Mouse (Mus musculus): ENCODE results near the gene Capn15.
A peak's percentile ranks its signal among the peaks of the same experiment; 100 is the strongest.

Capn15 gene

DNA sequence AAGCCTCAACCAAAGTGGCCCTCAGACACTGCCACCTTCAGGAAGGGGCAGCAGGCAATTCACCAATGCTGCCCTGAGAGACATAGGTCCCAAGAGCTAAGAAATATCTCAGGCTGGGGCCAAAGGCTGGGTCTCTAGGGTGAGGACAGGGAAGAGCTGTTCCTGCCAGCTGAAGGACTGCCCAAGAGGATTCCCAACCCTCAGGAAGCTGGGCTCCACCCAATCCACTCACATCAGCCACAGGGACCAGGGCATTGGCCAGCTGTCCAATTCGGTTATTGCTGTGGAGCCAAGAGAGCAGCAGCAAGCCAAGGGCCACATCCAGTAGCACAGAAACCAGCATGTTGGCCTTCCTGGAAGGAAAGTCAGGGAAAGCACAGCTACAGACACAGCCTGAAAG, 51.1 kb downstream of the Capn15 start:
- TF ChIP-seq GATA4 (IDR thresholded peaks at IDR 0.05; ENCODE audit: insufficient replicate concordance, low read length) = no peak

GRCm38 (mm10) chr17:25925348-25925747, 60.2 kb downstream of the Capn15 start:
- no peak for TF ChIP-seq GATA4 (IDR thresholded peaks at IDR 0.05; ENCODE audit: insufficient replicate concordance, low read length)

DNA sequence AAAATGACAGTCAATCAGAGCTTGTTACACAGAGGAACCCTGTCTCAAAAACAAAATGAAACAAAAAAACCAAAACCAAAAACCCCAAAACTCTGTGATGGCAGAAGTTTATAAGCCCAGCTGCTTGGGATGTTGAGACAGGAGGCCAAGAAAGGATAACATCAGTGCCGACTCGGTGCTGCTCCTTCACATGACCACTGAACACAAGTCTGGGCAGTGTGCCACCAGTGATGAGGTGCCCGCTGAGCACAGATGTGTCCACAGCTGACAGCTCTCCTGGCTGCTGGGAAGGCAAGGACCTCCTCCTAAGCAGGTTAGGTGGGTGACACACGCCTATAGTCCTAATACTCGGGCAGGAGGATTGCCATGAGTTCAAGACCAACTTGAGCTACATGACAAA, 63.5 kb downstream of the Capn15 start:
- TF ChIP-seq GATA4 (IDR thresholded peaks at IDR 0.05; ENCODE audit: insufficient replicate concordance, low read length) = no peak

GRCm38 (mm10) chr17:25919786-25920642, 65.6 kb downstream of the Capn15 start:
- TF ChIP-seq GATA4 (IDR thresholded peaks at IDR 0.05; ENCODE audit: insufficient replicate concordance, low read length) = peak; percentile 97

DNA sequence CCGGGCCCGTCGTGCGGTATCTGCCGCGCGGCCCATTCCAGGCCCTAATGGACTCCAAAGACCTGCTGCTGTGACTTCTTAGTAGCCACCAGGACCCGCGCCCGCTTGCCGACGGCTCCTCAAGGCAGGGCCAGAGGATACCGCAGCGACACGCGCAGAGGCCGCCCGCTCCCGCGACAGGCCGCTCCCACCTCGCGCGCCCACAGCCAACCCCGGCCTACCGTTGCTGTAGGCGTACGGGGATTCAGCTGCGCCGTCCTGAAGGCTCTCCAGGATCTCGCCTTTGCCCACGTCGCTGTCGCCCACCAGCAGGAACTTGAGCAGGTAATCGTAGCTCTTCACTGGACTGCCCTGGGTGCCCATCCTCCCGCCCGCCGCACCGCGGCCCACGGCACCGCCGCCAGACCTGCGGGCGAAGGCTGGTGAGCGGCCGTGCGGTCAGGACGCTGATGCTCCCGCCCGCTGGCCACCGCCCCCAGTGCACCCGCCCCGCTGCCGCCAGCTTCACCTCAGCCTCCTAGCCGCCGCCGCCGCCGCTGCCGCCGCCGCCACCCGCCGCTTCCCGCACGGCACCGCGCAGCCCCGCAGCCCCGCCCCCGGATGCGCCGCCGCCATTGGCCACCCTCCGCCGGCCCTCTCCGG, 66.3 kb downstream of the Capn15 start, which contains the start of gene Rab40c:
Gene Rab40c, minus strand, starts transcription at position 584 of the 642 bp plus-strand sequence.
- TF ChIP-seq GATA4 (IDR thresholded peaks at IDR 0.05; ENCODE audit: insufficient replicate concordance, low read length) = no peak

GRCm38 (mm10) chr17:25918037-25918750, 67.4 kb downstream of the Capn15 start:
- no peak for TF ChIP-seq GATA4 (IDR thresholded peaks at IDR 0.05; ENCODE audit: insufficient replicate concordance, low read length)

GRCm38 (mm10) chr17:25916931-25917647, 68.5 kb downstream of the Capn15 start:
- no peak for TF ChIP-seq GATA4 (IDR thresholded peaks at IDR 0.05; ENCODE audit: insufficient replicate concordance, low read length)

- no peak for TF ChIP-seq GATA4 (IDR thresholded peaks at IDR 0.05; ENCODE audit: insufficient replicate concordance, low read length)
Measured at GRCm38 (mm10) chr17:25914295-25914694, 71.3 kb downstream of the Capn15 start.

GRCm38 (mm10) chr17:25913877-25914275, 71.7 kb downstream of the Capn15 start:
- TF ChIP-seq GATA4 (IDR thresholded peaks at IDR 0.05; ENCODE audit: insufficient replicate concordance, low read length) = peak; percentile 55

- no peak for TF ChIP-seq GATA4 (IDR thresholded peaks at IDR 0.05; ENCODE audit: insufficient replicate concordance, low read length)
Measured at GRCm38 (mm10) chr17:25913186-25913876, 72.3 kb downstream of the Capn15 start.

- no peak for TF ChIP-seq GATA4 (IDR thresholded peaks at IDR 0.05; ENCODE audit: insufficient replicate concordance, low read length)
Measured at GRCm38 (mm10) chr17:25911816-25912215, 73.8 kb downstream of the Capn15 start.
